Mouse (Mus musculus) left cerebral cortex, adult 11 months (tissue): ENCODE data around the gene Plekhg2.
"Not testable (repeated sequence)": the region's sequence is repeated elsewhere in the genome, so short reads cannot be mapped to it uniquely, and the experiment has no call there.

ENCODE experiments used
- DNase-seq: peaks from one replicate; pipeline ENCODE4 v3.0.0; 2022; ENCODE audit warnings: low spot score

The Plekhg2 gene

GRCm38 (mm10) chr7:28372251-28373108 lies at the start of gene Plekhg2:
Plekhg2 (minus strand) TSS chr7:28372599.
- DNase-seq: peak; percentile 92

- DNase-seq: no peak
Measured at GRCm38 (mm10) chr7:28419416-28419815, 47.0 kb upstream of the Plekhg2 start.

GRCm38 (mm10) chr7:28418096-28418670 lies 45.8 kb upstream of the Plekhg2 start:
- DNase-seq: no peak

- no peak for DNase-seq
Measured at GRCm38 (mm10) chr7:28417368-28417767, 45.0 kb upstream of the Plekhg2 start.

GRCm38 (mm10) chr7:28412826-28413225 lies 40.4 kb upstream of the Plekhg2 start:
- no peak for DNase-seq

GRCm38 (mm10) chr7:28410841-28411475 lies 38.6 kb upstream of the Plekhg2 start:
- no peak for DNase-seq

- no peak for DNase-seq
Measured at GRCm38 (mm10) chr7:28401942-28402341, 29.5 kb upstream of the Plekhg2 start.

GRCm38 (mm10) chr7:28401030-28401429 lies 28.6 kb upstream of the Plekhg2 start:
- DNase-seq: no peak

- no peak for DNase-seq
Measured at GRCm38 (mm10) chr7:28398696-28399340, 26.4 kb upstream of the Plekhg2 start.

- DNase-seq: no peak
Measured at GRCm38 (mm10) chr7:28398000-28398399, 25.6 kb upstream of the Plekhg2 start.

GRCm38 (mm10) chr7:28395425-28395824 lies 23.0 kb upstream of the Plekhg2 start:
- DNase-seq: no peak

GRCm38 (mm10) chr7:28393272-28393951 lies 21.0 kb upstream of the Plekhg2 start:
- no peak for DNase-seq

GRCm38 (mm10) chr7:28392429-28393271 lies 20.3 kb upstream of the Plekhg2 start, which contains the start of the genes Med29 and Paf1:
Med29 (minus strand) TSS chr7:28392708.
Paf1 (plus strand) TSS chr7:28392951.
- peak; percentile 98 for DNase-seq

GRCm38 (mm10) chr7:28390331-28390730 lies 17.9 kb upstream of the Plekhg2 start:
- no peak for DNase-seq

GRCm38 (mm10) chr7:28387384-28387783 lies 15.0 kb upstream of the Plekhg2 start:
- DNase-seq: not testable (repeated sequence)

GRCm38 (mm10) chr7:28386877-28387276 lies 14.5 kb upstream of the Plekhg2 start:
- DNase-seq: not testable (repeated sequence)

- peak; percentile 62 for DNase-seq
Measured at GRCm38 (mm10) chr7:28386462-28386861, 14.1 kb upstream of the Plekhg2 start.

GRCm38 (mm10) chr7:28386007-28386406 lies 13.6 kb upstream of the Plekhg2 start:
- DNase-seq: no peak

GRCm38 (mm10) chr7:28385196-28385595 lies 12.8 kb upstream of the Plekhg2 start:
- no peak for DNase-seq

- no peak for DNase-seq
Measured at GRCm38 (mm10) chr7:28384162-28384561, 11.8 kb upstream of the Plekhg2 start.

GRCm38 (mm10) chr7:28383606-28384005 lies 11.2 kb upstream of the Plekhg2 start:
- no peak for DNase-seq
